Mouse (Mus musculus) liver, adult 2 months (tissue): ENCODE results near the gene Olfr1179.
"Not testable (repeated sequence)": the region's sequence is repeated elsewhere in the genome, so short reads cannot be mapped to it uniquely, and the experiment has no call there.

Experiments
- CTCF ChIP-seq: fragments of 200-500 bp; IDR thresholded peaks from 2 replicates; pipeline ENCODE4 v1.5.1; 2011; ENCODE audit warnings: low read depth, low read length, control low read depth
- POLR2A ChIP-seq: fragments of 200-500 bp; IDR thresholded peaks from 2 replicates; pipeline ENCODE4 v1.6.1; 2011; ENCODE audit warnings: low read length, control low read depth; ENCODE audit not compliant: insufficient read depth; ENCODE audit errors: extremely low read depth

GRCm38 (mm10) chr2:88454567-88454966, 48.3 kb upstream of the Olfr1179 start, which contains the start of gene Olfr1183:
- not testable (repeated sequence) for TF ChIP-seq CTCF, POLR2A
